Mouse (Mus musculus) forebrain, embryonic 15.5 days (tissue): ENCODE results near the gene Nfya. TPM values are rescaled to one million over a fixed set of nuclear protein-coding genes. Genes with fewer than 3 reads are reported as not detected.

Experiments
- ATAC-seq: fragments of 200-750 bp; cut with Nextera tagmentation; replicated peaks from 2 replicates; pipeline ENCODE4 v1.8.0; 2017; ENCODE audit warnings: mild to moderate bottlenecking, moderate TSS enrichment, moderate library complexity
- H3K27ac ChIP-seq: fragments of 300-500 bp; sonication (generic); replicated peaks from 2 replicates; pipeline ENCODE4 v1.5.1; 2015; ENCODE audit warnings: mild to moderate bottlenecking, inconsistent platforms
- H3K27me3 ChIP-seq: fragments of 300-500 bp; sonication (generic); 2 replicates; pipeline ENCODE4 v1.6.1; 2015; ENCODE audit warnings: inconsistent platforms
- H3K36me3 ChIP-seq: fragments of 300-500 bp; sonication (generic); 2 replicates; pipeline ENCODE4 v1.6.1; 2015; ENCODE audit warnings: mild to moderate bottlenecking, inconsistent platforms
- H3K4me1 ChIP-seq: fragments of 300-500 bp; sonication (generic); 2 replicates; pipeline ENCODE4 v1.6.1; 2015; ENCODE audit warnings: inconsistent platforms
- H3K4me2 ChIP-seq: fragments of 300-500 bp; sonication (generic); replicated peaks from 2 replicates; pipeline ENCODE4 v1.6.1; 2015; ENCODE audit warnings: mild to moderate bottlenecking, inconsistent platforms
- H3K4me3 ChIP-seq: fragments of 300-500 bp; sonication (generic); 2 replicates; pipeline ENCODE4 v1.5.1; 2015; ENCODE audit warnings: mild to moderate bottlenecking, inconsistent platforms
- H3K9ac ChIP-seq: fragments of 300-500 bp; sonication (generic); replicated peaks from 2 replicates; pipeline ENCODE4 v1.6.1; 2015; ENCODE audit warnings: mild to moderate bottlenecking, inconsistent platforms
- H3K9me3 ChIP-seq: fragments of 300-500 bp; sonication (generic); 2 replicates; pipeline ENCODE4 v1.6.1; 2016; ENCODE audit warnings: inconsistent platforms
- WGBS: fragments of 180-500 bp; shearing (Covaris S2); methylation state at CpG from one replicate; pipeline ENCODE4 v1.1.7; 2015; ENCODE audit warnings: mixed read lengths; 5-methylcytosine and 5-hydroxymethylcytosine counted together
- polyA plus RNA-seq: library from polyadenylated mRNA; unstranded; fragments of >200 nt; fragmentation: Nextera tagmentation; extraction: Ambion mirVana; gene quantifications from 2 replicates; pipeline ENCODE4 v1.2.1, GENCODE M21; 2015

Nfya gene
- polyA plus RNA-seq, 1 experiment from 2014 or later, result 17.6 TPM

- H3K27me3 ChIP-seq, result no peaks in the 10 kb centered on the region
- no peaks in the 10 kb centered on the region for H3K9me3 ChIP-seq
- 73% methylated on average over 13 of the region's 13 CpGs for WGBS
- H3K36me3 ChIP-seq, result no peaks in the 10 kb centered on the region
- no peak for ATAC-seq
- H3K9ac ChIP-seq, result no peak overlapping the region
- H3K4me3 ChIP-seq, result no peak overlapping the region
- no peak overlapping the region for H3K4me2 ChIP-seq
- H3K4me1 ChIP-seq, result peaks cover 8% of the 10 kb centered on the region
- H3K27ac ChIP-seq, result no peak overlapping the region
Observed at GRCm38 (mm10) chr17:48426991-48427750, 17.5 kb upstream of the Nfya start.

GRCm38 (mm10) chr17:48425823-48426612, 16.3 kb upstream of the Nfya start:
- Histone ChIP-seq H3K36me3 (no peaks in the 10 kb centered on the region), H3K4me2 (no peak overlapping the region), H3K9me3 (no peaks in the 10 kb centered on the region), H3K9ac (0 out of 2 replicates have a peak overlapping the region, but pooled peaks have one; percentile 7), H3K4me1 (peaks cover 8% of the 10 kb centered on the region), H3K27me3 (no peaks in the 10 kb centered on the region), H3K4me3 (no peak overlapping the region), H3K27ac (no peak overlapping the region)
- no peak for ATAC-seq
- 22% methylated on average over 9 of the region's 9 CpGs for WGBS

GRCm38 (mm10) chr17:48424237-48424636, 14.5 kb upstream of the Nfya start:
- no peak overlapping the region for H3K9ac ChIP-seq
- 76% methylated on average over 9 of the region's 9 CpGs for WGBS
- ATAC-seq, result no peak

GRCm38 (mm10) chr17:48419571-48419970, 9.9 kb upstream of the Nfya start:
- Histone ChIP-seq H3K4me1 (no peaks in the 10 kb centered on the region), H3K27me3 (no peaks in the 10 kb centered on the region), H3K36me3 (peaks cover 10% of the 10 kb centered on the region), H3K4me2 (no peak overlapping the region), H3K4me3 (no peak overlapping the region), H3K9me3 (no peaks in the 10 kb centered on the region), H3K9ac (no peak overlapping the region), H3K27ac (no peak overlapping the region)
- no peak for ATAC-seq
- 63% methylated on average over 2 of the region's 2 CpGs for WGBS

More at GRCm38 (mm10) chr17:48424237-48424636, 14.5 kb upstream of the Nfya start:
- H3K4me3 ChIP-seq, result no peak overlapping the region
- no peaks in the 10 kb centered on the region for H3K36me3 ChIP-seq
- peaks cover 8% of the 10 kb centered on the region for H3K4me1 ChIP-seq
- no peaks in the 10 kb centered on the region for H3K9me3 ChIP-seq
- H3K27ac ChIP-seq, result no peak overlapping the region
- H3K4me2 ChIP-seq, result no peak overlapping the region
- H3K27me3 ChIP-seq, result no peaks in the 10 kb centered on the region

GRCm38 (mm10) chr17:48418781-48419180, 9.1 kb upstream of the Nfya start:
- Histone ChIP-seq H3K9ac (no peak overlapping the region), H3K4me1 (no peaks in the 10 kb centered on the region), H3K4me2 (no peak overlapping the region), H3K9me3 (no peaks in the 10 kb centered on the region), H3K4me3 (no peak overlapping the region), H3K27me3 (no peaks in the 10 kb centered on the region), H3K27ac (no peak overlapping the region), H3K36me3 (peaks cover 10% of the 10 kb centered on the region)
- ATAC-seq, result no peak
- WGBS, result 100% methylated on average over 1 of the region's 1 CpGs

- H3K27ac ChIP-seq, result no peak overlapping the region
- H3K27me3 ChIP-seq, result no peaks in the 10 kb centered on the region
- H3K4me3 ChIP-seq, result no peak overlapping the region
- H3K4me1 ChIP-seq, result no peaks in the 10 kb centered on the region
- H3K9ac ChIP-seq, result no peak overlapping the region
- no peak overlapping the region for H3K4me2 ChIP-seq
- no peaks in the 10 kb centered on the region for H3K9me3 ChIP-seq
- no peak for ATAC-seq
- peaks cover 10% of the 10 kb centered on the region for H3K36me3 ChIP-seq
- WGBS, result 83% methylated on average over 7 of the region's 7 CpGs
Observed at GRCm38 (mm10) chr17:48418174-48418573, 8.5 kb upstream of the Nfya start.

GRCm38 (mm10) chr17:48417521-48417920, 7.8 kb upstream of the Nfya start:
- Histone ChIP-seq H3K4me2 (no peak overlapping the region), H3K27ac (no peak overlapping the region), H3K9ac (no peak overlapping the region), H3K4me3 (no peak overlapping the region), H3K4me1 (no peaks in the 10 kb centered on the region), H3K27me3 (no peaks in the 10 kb centered on the region), H3K9me3 (no peaks in the 10 kb centered on the region), H3K36me3 (peaks cover 10% of the 10 kb centered on the region)
- no peak for ATAC-seq
- 88% methylated on average over 6 of the region's 6 CpGs for WGBS

- Histone ChIP-seq H3K4me1 (peaks cover 5% of the 10 kb centered on the region), H3K36me3 (peaks cover 10% of the 10 kb centered on the region), H3K4me2 (no peak overlapping the region), H3K4me3 (no peak overlapping the region), H3K27me3 (no peaks in the 10 kb centered on the region), H3K9ac (no peak overlapping the region), H3K27ac (no peak overlapping the region; the same call in 1 of the 2 replicates), H3K9me3 (no peaks in the 10 kb centered on the region)
- peak; percentile 75 for ATAC-seq
- WGBS, result 92% methylated on average over 14 of the region's 14 CpGs
Observed at GRCm38 (mm10) chr17:48416425-48417195, 6.9 kb upstream of the Nfya start.

GRCm38 (mm10) chr17:48416011-48416410, 6.3 kb upstream of the Nfya start:
- Histone ChIP-seq H3K27me3 (no peaks in the 10 kb centered on the region), H3K9me3 (no peaks in the 10 kb centered on the region), H3K9ac (no peak overlapping the region), H3K27ac (no peak overlapping the region), H3K4me3 (no peak overlapping the region), H3K4me2 (no peak overlapping the region), H3K4me1 (peaks cover 11% of the 10 kb centered on the region), H3K36me3 (peaks cover 10% of the 10 kb centered on the region)
- WGBS, result 78% methylated on average over 7 of the region's 7 CpGs
- ATAC-seq, result no peak

- Histone ChIP-seq H3K4me2 (peak overlapping the region; percentile 83), H3K9ac (peak overlapping the region; percentile 67), H3K27me3 (no peaks in the 10 kb centered on the region), H3K36me3 (peaks cover 10% of the 10 kb centered on the region), H3K4me3 (peak overlapping the region; percentile 80), H3K4me1 (peaks cover 34% of the 10 kb centered on the region), H3K9me3 (no peaks in the 10 kb centered on the region), H3K27ac (peak overlapping the region; percentile 96)
- 35% methylated on average over 8 of the region's 8 CpGs for WGBS
- ATAC-seq, result no peak
Observed at GRCm38 (mm10) chr17:48411241-48411640, 1.5 kb upstream of the Nfya start.

GRCm38 (mm10) chr17:48410299-48410785, 636 bp upstream of the Nfya start:
- H3K9me3 ChIP-seq, result no peaks in the 10 kb centered on the region
- ATAC-seq, result peak; percentile 32
- peak overlapping the region; percentile 83 for H3K4me2 ChIP-seq
- H3K27ac ChIP-seq, result peak overlapping the region; percentile 96
- H3K27me3 ChIP-seq, result no peaks in the 10 kb centered on the region
- H3K36me3 ChIP-seq, result peaks cover 7% of the 10 kb centered on the region
- under 1% methylated on average over 13 of the region's 13 CpGs for WGBS
- H3K4me3 ChIP-seq, result peak overlapping the region; percentile 80
- H3K4me1 ChIP-seq, result peaks cover 38% of the 10 kb centered on the region
- H3K9ac ChIP-seq, result peak overlapping the region; percentile 67
